Mouse (Mus musculus): ENCODE results near the gene 5031439G07Rik.

GRCm38 (mm10) chr15:84995967-84996366 lies 7.6 kb upstream of the 5031439G07Rik start:
- TF ChIP-seq CTCF (IDR thresholded peaks at IDR 0.05; ENCODE audit: insufficient read depth, low read depth, low read length) (peak; percentile 47), POLR2A (IDR thresholded peaks at IDR 0.05; ENCODE audit: insufficient read depth, low read depth, low read length) (no peak)
